Comparison of ENCODE assay signal across 8 mouse cellular contexts in the genomic region with DNA sequence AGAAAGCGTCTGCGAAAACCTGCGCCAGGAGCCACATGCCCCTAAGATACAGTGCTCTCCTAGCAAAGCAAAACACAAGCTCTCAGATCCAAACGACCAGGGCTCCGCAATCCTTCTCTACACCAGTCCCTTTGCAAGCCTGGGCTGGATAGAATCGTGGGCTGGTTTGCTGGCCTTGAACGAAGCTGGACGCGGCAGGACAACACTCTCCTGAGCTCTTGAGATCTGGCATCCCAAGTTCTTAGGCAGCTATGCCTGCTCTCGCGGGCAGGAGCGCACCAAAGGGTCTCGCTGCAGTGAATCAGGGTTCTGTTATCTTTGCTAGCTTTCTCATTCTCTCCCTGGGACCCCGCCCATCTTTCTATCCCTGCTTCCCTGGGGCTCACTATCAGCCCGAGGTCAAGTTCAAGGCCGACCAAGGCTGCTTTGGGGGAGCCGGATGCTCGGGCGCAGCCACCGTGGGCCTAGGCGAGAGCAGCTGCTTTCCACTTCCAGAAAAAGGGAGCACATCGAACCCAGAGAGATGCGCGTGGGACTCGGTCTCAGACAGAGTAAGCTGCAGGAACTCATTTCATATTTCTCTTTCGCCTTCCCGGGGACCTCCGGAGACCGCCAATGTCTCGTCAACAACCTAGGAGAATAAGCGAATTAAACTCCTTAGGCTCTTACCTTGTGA. TPM values are rescaled to one million over a fixed set of nuclear protein-coding genes. Genes with fewer than 3 reads are reported as not detected.
DNase-seq lines count a peak whose midpoint lies in the region; ATAC-seq lines count a peak whose summit lies in the region.

No protein-coding gene starts in this region.

- DNase-seq in Muller cell, postnatal 12 days (ENCODE audit: inconsistent ontology term) = peak; percentile 55
- DNase-seq in c-Kit-negative CD71-positive TER-119-positive erythroid progenitor cells, embryonic 14.5 days (ENCODE audit: low read depth, low spot score) = peak; percentile 5
- DNase-seq in layer of hippocampus, postnatal 36 days = peak; percentile 42 to 46
- peak; percentile 41 to 48 for DNase-seq in lung, postnatal 4 days
- peak; percentile 44 to 56 for DNase-seq in right cerebral cortex, adult 2 months (ENCODE audit: low spot score in 2 of 2)
- peak; percentile 19 for DNase-seq in urinary bladder, postnatal 25 days (ENCODE audit: low spot score)

- H3K4me1 ChIP-seq in forebrain, embryonic 13.5 days = peaks cover 14% of the 10 kb centered on the region

- H3K4me2 ChIP-seq in forebrain, embryonic 13.5 days = peak overlapping the region; percentile 68

- H3K27ac ChIP-seq in forebrain, embryonic 13.5 days = peak overlapping the region; percentile 68

- H3K36me3 ChIP-seq in forebrain, embryonic 13.5 days (ENCODE audit: poor library complexity, severe bottlenecking) = no peaks in the 10 kb centered on the region

- peak overlapping the region; percentile 67 for H3K4me3 ChIP-seq in forebrain, embryonic 13.5 days

- WGBS in forebrain, embryonic 13.5 days = under 1% methylated on average over 31 of the region's 31 CpGs

- H3K9me3 ChIP-seq in forebrain, embryonic 13.5 days (replicated peaks) = no peaks in the 10 kb centered on the region

- no peaks in the 10 kb centered on the region for H3K27me3 ChIP-seq in forebrain, embryonic 13.5 days

- H3K9ac ChIP-seq in forebrain, embryonic 13.5 days = peak overlapping the region; percentile 79

- peak; percentile 46 for ATAC-seq in forebrain, embryonic 13.5 days
- ATAC-seq in hematopoietic stem cell, adult 5-6 weeks (replicated peaks in 1 of 2; ENCODE audit: insufficient read depth in 1 of 2, low FRiP score in 2 of 2, low TSS enrichment in 1 of 2, low read depth in 1 of 2, poor library complexity in 2 of 2, severe bottlenecking in 2 of 2) = peak; percentile 13 to 19

RNA-seq across cellular contexts. Expression of gene Ppm1k, which starts 0.5 kb away (rescaled TPM):
- 6.5 and 6.6 TPM in 2 replicates for polyA plus RNA-seq in forebrain, embryonic 13.5 days (2015; fragmentation: Nextera tagmentation; extraction: Ambion mirVana)
- total RNA-seq in hematopoietic stem cell, adult 5-6 weeks (2017) = 16.2 and 19.8 TPM in 2 replicates
- total RNA-seq in layer of hippocampus, postnatal 36 days (2021) = 10 to 100 TPM; 66.1 to 74.2 TPM

RNA-seq across cellular contexts. Expression of gene Herc6, which starts 46.1 kb away (rescaled TPM):
- polyA plus RNA-seq in forebrain, embryonic 13.5 days (2015; fragmentation: Nextera tagmentation; extraction: Ambion mirVana) = 2.6 and 3.6 TPM in 2 replicates
- total RNA-seq in hematopoietic stem cell, adult 5-6 weeks (2017) = 29.0 and 35.5 TPM in 2 replicates
- total RNA-seq in layer of hippocampus, postnatal 36 days (2021) = 1 to 10 TPM; 5.8 to 7.2 TPM

Comparison
In these comparisons a context has a peak if more than half of its experiments do, and no peak if none do; other contexts are left out.
1. Peak in every context shown above with its lines: DNase-seq, ATAC-seq, H3K4me3 ChIP-seq and H3K27ac ChIP-seq.
2. DNase-seq: peak in every context shown above with its lines; median percentile 55 in Muller cell, postnatal 12 days; 50 in right cerebral cortex, adult 2 months; 44 in lung, postnatal 4 days; 44 in layer of hippocampus, postnatal 36 days; 19 in urinary bladder, postnatal 25 days; 5 in c-Kit-negative CD71-positive TER-119-positive erythroid progenitor cells, embryonic 14.5 days.